Mouse (Mus musculus): ENCODE data around the gene Chchd6. TPM values are rescaled to one million over a fixed set of nuclear protein-coding genes. Genes with fewer than 3 reads are reported as not detected.

Gene Chchd6
- total and polyA plus RNA-seq, 3 experiments = 4.7 to 15.8 (median 7.1) TPM

- H3K27me3 ChIP-seq (ENCODE audit: insufficient read depth, low read length) = peaks cover 10% of the 10 kb centered on the region
- H3K9me3 ChIP-seq (replicated peaks) = no peaks in the 10 kb centered on the region
- no peak for DNase-seq (ENCODE audit: low spot score)
- no peak overlapping the region for H3K4me3 ChIP-seq (ENCODE audit: low read depth, low read length)
- ATAC-seq (ENCODE audit: extremely low read depth, insufficient number of reproducible peaks, low FRiP score, poor library complexity, severe bottlenecking) = no peak
- TF ChIP-seq TAL1 (conservative IDR thresholded peaks at IDR 0.05; ENCODE audit: low read depth, low read length) (no peak), CTCF (IDR thresholded peaks at IDR 0.05; ENCODE audit: low read depth, low read length) (no peak), GATA2 (IDR thresholded peaks at IDR 0.05; ENCODE audit: borderline replicate concordance, low read depth, low read length) (no peak), POLR2AphosphoS5 (IDR thresholded peaks at IDR 0.05; ENCODE audit: insufficient replicate concordance, low read depth, low read length) (no peak), GATA1 (IDR thresholded peaks at IDR 0.05; ENCODE audit: borderline replicate concordance, low read length) (no peak)
- no peaks in the 10 kb centered on the region for H3K36me3 ChIP-seq (replicated peaks)
- no peaks in the 10 kb centered on the region for H3K4me1 ChIP-seq (ENCODE audit: insufficient read depth, low read depth, low read length)
Measured at GRCm38 (mm10) chr6:89404964-89405363, 190.5 kb downstream of the Chchd6 start.

GRCm38 (mm10) chr6:89403257-89404225 lies 191.9 kb downstream of the Chchd6 start:
- Histone ChIP-seq H3K9me3 (replicated peaks) (no peaks in the 10 kb centered on the region), H3K4me3 (ENCODE audit: low read depth, low read length) (no peak overlapping the region), H3K4me1 (ENCODE audit: insufficient read depth, low read depth, low read length) (no peaks in the 10 kb centered on the region), H3K27me3 (ENCODE audit: insufficient read depth, low read length) (peaks cover 10% of the 10 kb centered on the region), H3K36me3 (replicated peaks) (no peaks in the 10 kb centered on the region)
- DNase-seq (ENCODE audit: low spot score) (no peak), ATAC-seq (ENCODE audit: extremely low read depth, insufficient number of reproducible peaks, low FRiP score, poor library complexity, severe bottlenecking) (no peak)
- TF ChIP-seq TAL1 (conservative IDR thresholded peaks at IDR 0.05; ENCODE audit: low read depth, low read length) (no peak), POLR2AphosphoS5 (IDR thresholded peaks at IDR 0.05; ENCODE audit: insufficient replicate concordance, low read depth, low read length) (no peak), GATA2 (IDR thresholded peaks at IDR 0.05; ENCODE audit: borderline replicate concordance, low read depth, low read length) (no peak), GATA1 (IDR thresholded peaks at IDR 0.05; ENCODE audit: borderline replicate concordance, low read length) (no peak), CTCF (IDR thresholded peaks at IDR 0.05; ENCODE audit: low read depth, low read length) (no peak)

- Histone ChIP-seq H3K36me3 (replicated peaks) (no peaks in the 10 kb centered on the region), H3K9me3 (replicated peaks) (no peaks in the 10 kb centered on the region), H3K27me3 (ENCODE audit: insufficient read depth, low read length) (peaks cover 8% of the 10 kb centered on the region), H3K4me3 (ENCODE audit: low read depth, low read length) (no peak overlapping the region), H3K4me1 (ENCODE audit: insufficient read depth, low read depth, low read length) (no peaks in the 10 kb centered on the region)
- TF ChIP-seq POLR2AphosphoS5 (IDR thresholded peaks at IDR 0.05; ENCODE audit: insufficient replicate concordance, low read depth, low read length) = no peak
- no peak for TF ChIP-seq GATA1 (IDR thresholded peaks at IDR 0.05; ENCODE audit: borderline replicate concordance, low read length)
- no peak for TF ChIP-seq TAL1 (conservative IDR thresholded peaks at IDR 0.05; ENCODE audit: low read depth, low read length)
- no peak for TF ChIP-seq CTCF (IDR thresholded peaks at IDR 0.05; ENCODE audit: low read depth, low read length)
- TF ChIP-seq GATA2 (IDR thresholded peaks at IDR 0.05; ENCODE audit: borderline replicate concordance, low read depth, low read length) = no peak
- DNase-seq (ENCODE audit: low spot score) (no peak), ATAC-seq (ENCODE audit: extremely low read depth, insufficient number of reproducible peaks, low FRiP score, poor library complexity, severe bottlenecking) (no peak)
Measured at GRCm38 (mm10) chr6:89402406-89402805, 193.0 kb downstream of the Chchd6 start.

GRCm38 (mm10) chr6:89399564-89399963 lies 195.9 kb downstream of the Chchd6 start:
- Histone ChIP-seq H3K27me3 (ENCODE audit: insufficient read depth, low read length) (peaks cover 5% of the 10 kb centered on the region), H3K36me3 (replicated peaks) (no peaks in the 10 kb centered on the region), H3K4me3 (ENCODE audit: low read depth, low read length) (no peak overlapping the region), H3K9me3 (replicated peaks) (no peaks in the 10 kb centered on the region), H3K4me1 (ENCODE audit: insufficient read depth, low read depth, low read length) (no peaks in the 10 kb centered on the region)
- no peak for DNase-seq (ENCODE audit: low spot score)
- TF ChIP-seq GATA2 (IDR thresholded peaks at IDR 0.05; ENCODE audit: borderline replicate concordance, low read depth, low read length) = no peak
- TF ChIP-seq POLR2AphosphoS5 (IDR thresholded peaks at IDR 0.05; ENCODE audit: insufficient replicate concordance, low read depth, low read length) = no peak
- no peak for TF ChIP-seq CTCF (IDR thresholded peaks at IDR 0.05; ENCODE audit: low read depth, low read length)
- TF ChIP-seq TAL1 (conservative IDR thresholded peaks at IDR 0.05; ENCODE audit: low read depth, low read length) = no peak
- no peak for TF ChIP-seq GATA1 (IDR thresholded peaks at IDR 0.05; ENCODE audit: borderline replicate concordance, low read length)
- no peak for ATAC-seq (ENCODE audit: extremely low read depth, insufficient number of reproducible peaks, low FRiP score, poor library complexity, severe bottlenecking)

GRCm38 (mm10) chr6:89397919-89398318 lies 197.5 kb downstream of the Chchd6 start:
- ATAC-seq (ENCODE audit: extremely low read depth, insufficient number of reproducible peaks, low FRiP score, poor library complexity, severe bottlenecking) (no peak), DNase-seq (ENCODE audit: low spot score) (no peak)
- no peaks in the 10 kb centered on the region for H3K9me3 ChIP-seq (replicated peaks)
- TF ChIP-seq GATA2 (IDR thresholded peaks at IDR 0.05; ENCODE audit: borderline replicate concordance, low read depth, low read length) (no peak), GATA1 (IDR thresholded peaks at IDR 0.05; ENCODE audit: borderline replicate concordance, low read length) (no peak), TAL1 (conservative IDR thresholded peaks at IDR 0.05; ENCODE audit: low read depth, low read length) (no peak), POLR2AphosphoS5 (IDR thresholded peaks at IDR 0.05; ENCODE audit: insufficient replicate concordance, low read depth, low read length) (no peak), CTCF (IDR thresholded peaks at IDR 0.05; ENCODE audit: low read depth, low read length) (no peak)
- no peak overlapping the region for H3K4me3 ChIP-seq (ENCODE audit: low read depth, low read length)
- peaks cover 5% of the 10 kb centered on the region for H3K27me3 ChIP-seq (ENCODE audit: insufficient read depth, low read length)
- H3K36me3 ChIP-seq (replicated peaks) = no peaks in the 10 kb centered on the region
- no peaks in the 10 kb centered on the region for H3K4me1 ChIP-seq (ENCODE audit: insufficient read depth, low read depth, low read length)

DNA sequence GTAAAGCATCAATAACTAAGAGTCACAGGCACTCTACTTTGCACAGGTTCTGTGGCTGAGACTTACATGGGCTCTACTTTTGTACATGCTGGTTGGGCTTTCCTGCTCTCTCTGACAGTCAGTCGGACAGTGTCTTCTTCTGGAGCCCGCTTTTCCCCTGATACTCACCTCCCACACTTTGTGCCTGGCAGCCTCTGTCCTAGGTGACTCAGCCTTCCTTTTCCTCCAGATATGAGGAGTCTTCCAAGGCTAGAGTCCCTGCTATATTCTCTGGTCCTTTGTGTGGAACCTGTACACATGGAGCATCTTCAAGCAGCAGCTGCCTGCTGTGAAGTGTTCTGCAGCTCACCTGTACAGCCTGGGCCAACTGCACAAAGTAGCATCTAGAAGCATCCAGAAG lies 201.6 kb downstream of the Chchd6 start:
- DNase-seq (ENCODE audit: low spot score) (no peak), ATAC-seq (ENCODE audit: extremely low read depth, insufficient number of reproducible peaks, low FRiP score, poor library complexity, severe bottlenecking) (no peak)
- no peak for TF ChIP-seq GATA1 (IDR thresholded peaks at IDR 0.05; ENCODE audit: borderline replicate concordance, low read length)
- no peak for TF ChIP-seq POLR2AphosphoS5 (IDR thresholded peaks at IDR 0.05; ENCODE audit: insufficient replicate concordance, low read depth, low read length)
- no peak for TF ChIP-seq GATA2 (IDR thresholded peaks at IDR 0.05; ENCODE audit: borderline replicate concordance, low read depth, low read length)
- no peak for TF ChIP-seq TAL1 (conservative IDR thresholded peaks at IDR 0.05; ENCODE audit: low read depth, low read length)
- TF ChIP-seq CTCF (IDR thresholded peaks at IDR 0.05; ENCODE audit: low read depth, low read length) = no peak
- Histone ChIP-seq H3K27me3 (ENCODE audit: insufficient read depth, low read length) (peaks cover 14% of the 10 kb centered on the region), H3K4me1 (ENCODE audit: insufficient read depth, low read depth, low read length) (no peaks in the 10 kb centered on the region), H3K36me3 (replicated peaks) (no peaks in the 10 kb centered on the region), H3K4me3 (ENCODE audit: low read depth, low read length) (no peak overlapping the region), H3K9me3 (replicated peaks) (no peaks in the 10 kb centered on the region)

Data from G1E (cell line).